Mouse (Mus musculus) liver, embryonic 14.5 days (tissue): ENCODE results near the gene Casp4. TPM values are rescaled to one million over a fixed set of nuclear protein-coding genes. Genes with fewer than 3 reads are reported as not detected.

Experiments
- ATAC-seq: fragments of 200-750 bp; cut with Nextera tagmentation; 2 replicates; pipeline ENCODE4 v1.8.0; 2017; ENCODE audit warnings: moderate number of reproducible peaks, mild to moderate bottlenecking, moderate library complexity; ENCODE audit not compliant: insufficient read depth
- DNase-seq, 3 experiments: peaks; one replicate each; pipeline ENCODE4 v3.0.0-alpha.2; 2012 to 2013; ENCODE audit warnings: low read depth in 3 of 3, low spot score in 3 of 3
- H3K27ac ChIP-seq: fragments of 300-500 bp; sonication (generic); 2 replicates; pipeline ENCODE4 v1.5.1; 2014; ENCODE audit warnings: moderate library complexity, mild to moderate bottlenecking, control low read depth, inconsistent platforms
- H3K27me3 ChIP-seq: fragments of 300-500 bp; sonication (generic); 2 replicates; pipeline ENCODE4 v1.6.1; 2014; ENCODE audit warnings: mild to moderate bottlenecking, low read length, moderate library complexity; ENCODE audit not compliant: control insufficient read depth, insufficient read depth
- H3K36me3 ChIP-seq: fragments of 300-500 bp; sonication (generic); replicated peaks from 2 replicates; pipeline ENCODE4 v1.6.1; 2014; ENCODE audit warnings: low read depth; ENCODE audit not compliant: control insufficient read depth, insufficient read depth
- H3K4me1 ChIP-seq, 2 experiments: fragments of 200-500 bp in 1 of 2; fragments of 300-500 bp in 1 of 2; sonication (generic) in 1 of 2; replicated peaks; 2 replicates each; pipeline ENCODE4 v1.6.1; 2012 to 2014; ENCODE audit warnings: antibody characterized with exemption in 1 of 2, inconsistent platforms in 1 of 2, low read length in 1 of 2; ENCODE audit not compliant: control insufficient read depth in 2 of 2, insufficient read depth in 2 of 2
- H3K4me2 ChIP-seq: fragments of 300-500 bp; sonication (generic); 2 replicates; pipeline ENCODE4 v1.6.1; 2014; ENCODE audit warnings: low read depth, mild to moderate bottlenecking, control low read depth, moderate library complexity
- H3K4me3 ChIP-seq, 2 experiments: fragments of 200-500 bp in 1 of 2; fragments of 300-500 bp in 1 of 2; sonication (generic) in 1 of 2; 2 replicates each; pipeline ENCODE4 v1.5.1; 2012 to 2014; ENCODE audit warnings: low read depth in 2 of 2, low read length in 2 of 2, mild to moderate bottlenecking in 2 of 2, control low read depth in 1 of 2, inconsistent platforms in 1 of 2, moderate library complexity in 1 of 2; ENCODE audit not compliant: insufficient read depth in 1 of 2
- H3K9ac ChIP-seq: fragments of 300-500 bp; sonication (generic); replicated peaks from 2 replicates; pipeline ENCODE4 v1.6.1; 2014; ENCODE audit warnings: mild to moderate bottlenecking, control low read depth, moderate library complexity
- H3K9me3 ChIP-seq: fragments of 300-500 bp; sonication (generic); 2 replicates; pipeline ENCODE4 v1.6.1; 2016; ENCODE audit warnings: low read length, mixed read lengths; ENCODE audit not compliant: control insufficient read depth
- CTCF ChIP-seq: IDR thresholded peaks from 2 replicates; pipeline ENCODE4 v1.5.1; 2016; ENCODE audit warnings: antibody characterized with exemption, low read depth, control low read depth
- EP300 ChIP-seq: IDR thresholded peaks from 2 replicates; pipeline ENCODE4 v1.6.1; 2016; ENCODE audit warnings: antibody characterized with exemption, low read depth
- WGBS: fragments of 180-500 bp; shearing (Covaris S2); extraction: QIAGEN DNeasy Blood & Tissue Kit; methylation state at CpG from one replicate; pipeline ENCODE4 v1.1.7; 2014; ENCODE audit not compliant: insufficient replicate concordance; 5-methylcytosine and 5-hydroxymethylcytosine counted together
- polyA plus RNA-seq, 2 experiments: library from polyadenylated mRNA; depleted of rRNA in 1 of 2; stranded (reverse) in 1 of 2; unstranded in 1 of 2; fragments of >200 nt; fragmentation: Nextera tagmentation in 1 of 2; extraction: Ambion mirVana in 1 of 2; gene quantifications; 2 replicates each; pipeline versions ENCODE4 v1.2.1 to v1.2.3; 2012 to 2014

Gene Casp4
- polyA plus RNA-seq, 2 experiments: 0.70 to 0.81 TPM

GRCm38 (mm10) chr9:5344090-5344489 is 35.5 kb downstream of the Casp4 start:
- H3K36me3 ChIP-seq: no peaks in the 10 kb centered on the region
- H3K9ac ChIP-seq: no peak overlapping the region
- no peak for DNase-seq
- H3K27me3 ChIP-seq: no peaks in the 10 kb centered on the region
- no peak overlapping the region for H3K27ac ChIP-seq
- TF ChIP-seq CTCF: no peak
- TF ChIP-seq EP300: no peak
- H3K4me3 ChIP-seq: no peak overlapping the region
- WGBS: 51% methylated on average over 4 of the region's 4 CpGs
- no peak for ATAC-seq
- H3K4me2 ChIP-seq: no peak overlapping the region
- H3K4me1 ChIP-seq: no peaks in the 10 kb centered on the region
- H3K9me3 ChIP-seq: no peaks in the 10 kb centered on the region

GRCm38 (mm10) chr9:5345291-5345898 is 36.8 kb downstream of the Casp4 start, which contains the start of gene Casp12:
Casp12 (plus strand) TSS chr9:5345430.
- TF ChIP-seq EP300: no peak
- no peak for TF ChIP-seq CTCF
- no peak within 1 kb of the TSS for H3K4me3 ChIP-seq
- no peak within 1 kb of the TSS for H3K4me2 ChIP-seq
- ATAC-seq: no peak
- H3K9ac ChIP-seq: no peak within 1 kb of the TSS
- WGBS: 56% methylated on average over 4 of the region's 4 CpGs
- no peaks in the 10 kb centered on the region for H3K27me3 ChIP-seq
- no peaks in the 10 kb centered on the region for H3K9me3 ChIP-seq
- no peaks in the 10 kb centered on the region for H3K4me1 ChIP-seq
- DNase-seq: no peak
- no peaks in the 10 kb centered on the region for H3K36me3 ChIP-seq
- no peak within 1 kb of the TSS for H3K27ac ChIP-seq

- no peaks in the 10 kb centered on the region for H3K4me1 ChIP-seq
- no peak overlapping the region for H3K9ac ChIP-seq
- H3K9me3 ChIP-seq: no peaks in the 10 kb centered on the region
- no peak overlapping the region for H3K4me2 ChIP-seq
- TF ChIP-seq EP300 (no peak), CTCF (no peak)
- DNase-seq (no peak), ATAC-seq (no peak)
- H3K27ac ChIP-seq: no peak overlapping the region
- no peaks in the 10 kb centered on the region for H3K27me3 ChIP-seq
- 28% methylated on average over 4 of the region's 4 CpGs for WGBS
- H3K4me3 ChIP-seq: no peak overlapping the region
- no peaks in the 10 kb centered on the region for H3K36me3 ChIP-seq
Measured at GRCm38 (mm10) chr9:5347381-5347780, 38.8 kb downstream of the Casp4 start.

- Histone ChIP-seq H3K4me1 (no peaks in the 10 kb centered on the region), H3K36me3 (no peaks in the 10 kb centered on the region), H3K4me3 (no peak overlapping the region), H3K9ac (no peak overlapping the region), H3K9me3 (no peaks in the 10 kb centered on the region), H3K27me3 (no peaks in the 10 kb centered on the region), H3K4me2 (no peak overlapping the region), H3K27ac (no peak overlapping the region)
- WGBS: 55% methylated on average over 2 of the region's 2 CpGs
- DNase-seq (no peak), ATAC-seq (no peak)
- no peak for TF ChIP-seq CTCF
- no peak for TF ChIP-seq EP300
Measured at GRCm38 (mm10) chr9:5353673-5354072, 45.0 kb downstream of the Casp4 start.

GRCm38 (mm10) chr9:5356801-5357200 is 48.2 kb downstream of the Casp4 start:
- no peak for ATAC-seq
- Histone ChIP-seq H3K4me1 (no peaks in the 10 kb centered on the region), H3K27me3 (no peaks in the 10 kb centered on the region), H3K4me2 (no peak overlapping the region), H3K27ac (no peak overlapping the region), H3K9ac (no peak overlapping the region), H3K36me3 (no peaks in the 10 kb centered on the region), H3K9me3 (no peaks in the 10 kb centered on the region), H3K4me3 (no peak overlapping the region)
- TF ChIP-seq CTCF: no peak
- TF ChIP-seq EP300: no peak
- no peak for DNase-seq

Other genes starting within 250 kb of the Casp4 start
- gene Casp1, start 10.3 kb upstream of the Casp4 start, polyA plus RNA-seq (2012; rRNA removed): 0.48 and 2.1 TPM in 2 replicates
- gene Casp1, start 10.3 kb upstream of the Casp4 start, polyA plus RNA-seq (2014; fragmentation: Nextera tagmentation; extraction: Ambion mirVana): 2.8 and 3.9 TPM in 2 replicates
- gene Casp12, start 36.6 kb downstream of the Casp4 start, polyA plus RNA-seq (2012; rRNA removed): 0.05 and 0.10 TPM in 2 replicates
- gene Casp12, start 36.6 kb downstream of the Casp4 start, polyA plus RNA-seq (2014; fragmentation: Nextera tagmentation; extraction: Ambion mirVana): 0.23 and 0.32 TPM in 2 replicates